7 mouse cellular contexts compared by ENCODE assay signal in the genomic region with DNA sequence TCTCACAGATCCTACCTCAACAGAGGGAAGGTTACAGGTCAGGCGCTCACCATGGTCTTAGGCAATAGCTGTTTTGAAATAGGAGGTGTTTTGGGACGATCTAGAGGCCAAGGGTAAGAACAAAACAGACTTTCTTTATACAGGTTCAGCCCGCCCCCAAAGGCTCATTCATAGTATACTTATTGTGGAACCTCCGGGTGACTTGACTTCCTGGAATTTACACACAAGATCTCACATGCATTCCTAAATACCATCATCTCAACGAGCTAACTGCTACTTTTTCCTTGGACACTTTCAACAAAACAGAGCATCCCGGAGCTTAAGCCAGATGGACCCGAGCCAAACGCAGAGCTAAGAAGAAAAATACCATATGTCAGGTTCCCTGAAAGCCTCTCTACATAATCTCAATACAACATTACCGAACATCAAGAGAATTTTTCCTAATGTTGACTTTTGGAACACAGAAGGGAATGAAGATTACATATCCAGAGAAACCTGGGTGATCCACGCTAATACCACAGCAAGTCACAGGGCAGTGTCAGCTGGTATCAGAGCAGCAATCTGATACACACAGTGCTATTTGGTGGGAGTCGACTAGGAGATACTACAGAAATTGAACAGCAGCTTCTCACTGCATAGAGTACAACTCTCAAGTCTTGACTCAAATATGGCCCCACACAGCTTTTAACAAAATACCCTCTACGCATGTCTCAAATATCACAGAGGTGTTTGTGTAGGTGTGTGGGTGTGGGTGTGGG. TPM values are rescaled to one million over a fixed set of nuclear protein-coding genes. Genes with fewer than 3 reads are reported as not detected.
DNase-seq lines count a peak whose midpoint lies in the region; ATAC-seq and TF ChIP-seq lines count a peak whose summit lies in the region.

No protein-coding gene starts in this region.

- H3K36me3 ChIP-seq in forebrain, postnatal 0 days (ENCODE audit: insufficient read depth): no peaks in the 10 kb centered on the region
- peaks cover 7% of the 10 kb centered on the region for H3K36me3 ChIP-seq in liver, postnatal 0 days (replicated peaks; ENCODE audit: insufficient read depth, low read length)

- H3K4me3 ChIP-seq in forebrain, postnatal 0 days (ENCODE audit: low read depth, low read length): no peak overlapping the region
- H3K4me3 ChIP-seq in liver, postnatal 0 days (ENCODE audit: low read depth, low read length): no peak overlapping the region

- H3K4me2 ChIP-seq in forebrain, postnatal 0 days (ENCODE audit: low read depth): no peak overlapping the region
- peak overlapping the region; percentile 36; the same call in 1 of the 2 replicates for H3K4me2 ChIP-seq in liver, postnatal 0 days (ENCODE audit: low read depth, low read length)

- H3K9ac ChIP-seq in forebrain, postnatal 0 days: no peak overlapping the region
- H3K9ac ChIP-seq in liver, postnatal 0 days (replicated peaks): no peak overlapping the region

- peak; percentile 34; the same call in 1 of the 2 replicates for ATAC-seq in forebrain, postnatal 0 days
- ATAC-seq in liver, postnatal 0 days: peak; percentile 94
- ATAC-seq in inflammation-experienced regulatory T-cells, adult 6 months: no peak

- no peaks in the 10 kb centered on the region for H3K27me3 ChIP-seq in forebrain, postnatal 0 days (ENCODE audit: insufficient read depth, low read length)
- H3K27me3 ChIP-seq in liver, postnatal 0 days (ENCODE audit: insufficient read depth, low read length): no peaks in the 10 kb centered on the region

- peak; percentile 13 to 53 for DNase-seq in layer of hippocampus, adult 18-20 months (ENCODE audit: low spot score in 2 of 2)
- DNase-seq in layer of hippocampus, postnatal 10 days (ENCODE audit: low spot score in 2 of 2): no peak
- DNase-seq in cerebellum, adult 9-10 months: peak; percentile 71
- peak; percentile 57 for DNase-seq in forebrain, postnatal 0 days
- DNase-seq in liver, postnatal 0 days: peak; percentile 34
- DNase-seq in spleen, postnatal 36 days (ENCODE audit: low spot score in 2 of 2): no peak

- peak; percentile 67 for TF ChIP-seq EP300 in liver, postnatal 0 days (IDR thresholded peaks at IDR 0.05; ENCODE audit: low read depth)

- no peak for TF ChIP-seq CTCF in forebrain, postnatal 0 days (IDR thresholded peaks at IDR 0.05; ENCODE audit: low read depth)
- no peak for TF ChIP-seq CTCF in liver, postnatal 0 days (IDR thresholded peaks at IDR 0.05; ENCODE audit: low read depth)

- no peaks in the 10 kb centered on the region; the same call in 1 of the 2 replicates for H3K4me1 ChIP-seq in forebrain, postnatal 0 days (ENCODE audit: insufficient read depth)
- H3K4me1 ChIP-seq in liver, postnatal 0 days (ENCODE audit: insufficient read depth): peaks cover 17% of the 10 kb centered on the region

- no peaks in the 10 kb centered on the region for H3K9me3 ChIP-seq in forebrain, postnatal 0 days (ENCODE audit: low read length)
- H3K9me3 ChIP-seq in liver, postnatal 0 days (ENCODE audit: low read length): no peaks in the 10 kb centered on the region

- WGBS in forebrain, postnatal 0 days: 56% methylated on average over 12 of the region's 12 CpGs
- WGBS in liver, postnatal 0 days (ENCODE audit: insufficient replicate concordance): 60% methylated on average over 12 of the region's 12 CpGs

- H3K27ac ChIP-seq in forebrain, postnatal 0 days (ENCODE audit: low read depth, low read length): no peak overlapping the region
- peak overlapping the region; percentile 85 for H3K27ac ChIP-seq in liver, postnatal 0 days (ENCODE audit: low read depth)

RNA-seq across cellular contexts. Expression of gene Golim4, which starts 14.3 kb away (rescaled TPM):
- 10 to 100 TPM; 25.3 to 27.5 TPM for total RNA-seq in layer of hippocampus, adult 18-20 months (2021)
- 10 to 100 TPM; 28.3 to 28.4 TPM for total RNA-seq in layer of hippocampus, postnatal 10 days (2021)
- 16.3 and 24.8 TPM in 2 replicates for total RNA-seq in forebrain, postnatal 0 days (2014; rRNA removed)
- 9.0 and 13.5 TPM in 2 replicates for polyA plus RNA-seq in forebrain, postnatal 0 days (2015; fragmentation: Nextera tagmentation; extraction: Ambion mirVana)
- 24.7 and 29.1 TPM in 2 replicates for polyA plus RNA-seq in liver, postnatal 0 days (2015; fragmentation: Nextera tagmentation; extraction: Ambion mirVana)
- 10 to 100 TPM in 2 of 3 experiments, 1 to 10 TPM in 1; 5.2 to 11.0 (median 10.4) TPM for polyA plus RNA-seq in inflammation-experienced regulatory T-cells, adult 6 months (2017; shearing (Covaris generic))

Comparison
In these comparisons a context has a peak if more than half of its experiments do, and no peak if none do; other contexts are left out.
1. DNase-seq: peak in layer of hippocampus, adult 18-20 months (2 of 2), cerebellum, adult 9-10 months (single experiment), forebrain, postnatal 0 days (single experiment) and liver, postnatal 0 days (single experiment); none in layer of hippocampus, postnatal 10 days (0 of 2) and spleen, postnatal 36 days (0 of 2).